Mouse (Mus musculus): ENCODE measurements around the gene Efcab3.

- TF ChIP-seq CTCF (IDR thresholded peaks at IDR 0.05; ENCODE audit: low read depth, low read length) (no peak), POLR2A (IDR thresholded peaks at IDR 0.05; ENCODE audit: borderline replicate concordance, low read depth, low read length) (no peak)
Measured at GRCm38 (mm10) chr11:105141115-105141514, 77.7 kb downstream of the Efcab3 start.
